Mouse (Mus musculus) embryonic stem cell, embryonic (primary cell): ENCODE results near the gene Stag3.

Source experiments
- CTCF ChIA-PET, 4 experiments: fragments of 300-600 bp in 2 of 4; fragments of 350-600 bp in 2 of 4; sonication (Branson Sonifier 250); formaldehyde crosslinking; loops; one replicate each; lab custom pipeline; 2022; ENCODE audit warnings: inconsistent platforms in 2 of 4; lab: Charles Lee
- POLR2A ChIA-PET, 4 experiments: fragments of 300-600 bp in 2 of 4; fragments of 350-600 bp in 2 of 4; sonication (Branson Sonifier 250); formaldehyde crosslinking; loops; one replicate each; lab custom pipeline; 2022; ENCODE audit warnings: antibody characterized with exemption in 4 of 4, inconsistent platforms in 1 of 4; lab: Charles Lee

Stag3 gene

DNA sequence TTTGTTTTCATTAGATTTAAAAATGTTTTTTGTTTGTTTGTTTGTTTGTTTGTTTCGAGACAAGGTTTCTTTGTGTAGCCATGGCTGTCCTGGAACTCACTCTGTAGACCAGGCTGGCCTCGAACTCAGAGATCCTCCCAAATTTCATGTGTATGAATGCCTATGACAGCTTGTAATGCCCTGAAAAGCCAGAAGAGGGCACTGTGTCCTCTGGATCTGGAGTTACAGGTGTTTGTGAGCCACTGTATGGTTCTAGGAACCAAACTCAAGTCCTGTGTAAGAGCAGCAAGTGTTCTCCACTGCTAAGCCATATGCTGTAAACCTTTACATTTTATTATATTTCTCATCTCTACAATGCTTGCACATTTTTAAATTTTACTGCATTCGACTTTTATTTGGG, 7.8 kb downstream of the Stag3 start:
- ChIA-PET POLR2A (interaction anchor here in 1 of 4 experiments (0.5 to 0.7 kb wide), 2 partner anchors 202 to 909 kb away, joined by 3 to 4 read pairs; no protein-coding TSS in a partner anchor), CTCF (interaction anchor here (0.7 to 2.2 kb wide), 9 partner anchors 16 to 371 kb away, joined by 3 to 10 read pairs (median 4); partner anchors contain the start of genes Gal3st4 (in 1 of the 4) and Lamtor4 (in 1 of the 4))

DNA sequence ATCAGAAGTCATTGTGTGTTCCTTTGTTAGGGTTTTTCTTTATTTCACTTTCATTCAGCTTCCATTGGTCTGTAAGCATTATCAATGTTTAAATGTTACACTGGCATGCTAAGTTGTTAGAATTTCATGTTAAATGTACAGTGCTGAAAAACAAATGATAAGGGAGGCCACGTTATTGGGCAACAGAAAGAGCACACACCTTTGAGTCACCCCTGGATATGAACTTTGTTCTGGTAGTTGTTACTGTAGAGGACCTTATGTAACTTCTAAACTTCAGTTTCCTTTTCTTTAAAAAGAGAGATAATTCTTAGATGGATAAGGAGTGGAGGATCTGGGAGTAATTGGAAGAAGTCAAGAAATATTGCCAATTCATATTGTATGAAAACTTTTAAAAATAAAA, 11.6 kb downstream of the Stag3 start:
- POLR2A ChIA-PET, result interaction anchor here in 1 of 4 experiments (0.7 kb wide), 2 partner anchors 11 to 273 kb away, joined by 3 to 4 read pairs; partner anchors contain the start of gene 1700123K08Rik
- CTCF ChIA-PET, result no interaction called here

DNA sequence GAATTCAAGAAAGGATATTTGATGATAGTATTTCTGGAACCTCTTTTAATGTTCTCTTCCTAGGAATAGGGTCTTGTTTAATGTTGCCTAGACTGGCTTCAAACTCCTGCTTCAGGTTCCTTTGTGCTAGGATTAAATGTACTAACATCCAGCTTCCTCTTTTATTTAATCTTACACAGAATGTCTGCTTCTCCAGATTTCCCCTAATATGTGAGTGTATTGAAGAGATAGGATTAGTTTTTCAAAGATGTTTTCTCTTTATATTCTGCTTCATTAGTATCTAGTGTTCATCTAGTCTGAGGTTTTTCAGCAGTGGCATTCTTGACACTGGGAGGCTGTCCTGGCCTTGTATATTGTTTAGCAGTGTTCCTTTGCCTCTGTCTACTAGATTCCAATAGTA, 14.1 kb downstream of the Stag3 start:
- POLR2A ChIA-PET, result no interaction called here
- CTCF ChIA-PET, result no interaction called here

DNA sequence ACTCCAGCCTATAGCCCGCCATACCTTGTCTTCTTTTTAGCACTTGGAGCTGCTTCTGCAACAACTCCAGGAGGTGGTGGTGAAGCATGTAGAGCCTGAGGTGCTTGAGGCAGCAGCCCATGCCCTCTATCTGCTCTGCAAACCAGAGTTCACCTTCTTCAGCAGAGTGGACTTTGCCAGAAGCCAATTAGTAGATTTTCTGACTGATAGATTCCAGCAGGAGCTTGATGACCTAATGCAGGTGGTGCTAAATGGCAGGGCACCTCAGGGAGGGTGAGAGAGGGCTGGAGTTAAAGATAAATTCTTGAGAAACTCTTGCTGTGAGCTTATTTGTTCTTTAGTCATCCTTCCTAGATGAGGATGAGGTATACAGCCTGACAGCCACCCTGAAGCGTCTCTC, 19.6 kb downstream of the Stag3 start:
- ChIA-PET POLR2A (no interaction called here), CTCF (no interaction called here)

DNA sequence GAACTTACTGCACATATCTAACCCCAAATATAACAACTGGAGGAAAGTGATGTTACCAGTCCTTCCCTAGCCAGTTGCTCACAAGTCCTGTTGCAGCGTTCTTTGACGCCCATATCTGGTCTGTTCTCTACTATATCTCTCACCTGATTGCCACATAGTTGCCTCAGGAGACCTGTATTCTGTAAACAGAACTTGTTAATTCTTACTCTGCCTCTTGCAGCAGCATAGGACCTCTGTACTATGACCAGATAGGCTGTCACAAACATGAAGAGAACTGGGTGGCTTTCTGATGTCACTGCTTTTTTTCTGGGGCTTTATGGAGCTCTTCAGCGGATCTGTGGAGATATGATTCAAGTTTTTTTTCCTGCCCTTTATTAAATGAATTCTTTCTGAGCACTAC, 32.8 kb downstream of the Stag3 start:
- POLR2A ChIA-PET, result no interaction called here

DNA sequence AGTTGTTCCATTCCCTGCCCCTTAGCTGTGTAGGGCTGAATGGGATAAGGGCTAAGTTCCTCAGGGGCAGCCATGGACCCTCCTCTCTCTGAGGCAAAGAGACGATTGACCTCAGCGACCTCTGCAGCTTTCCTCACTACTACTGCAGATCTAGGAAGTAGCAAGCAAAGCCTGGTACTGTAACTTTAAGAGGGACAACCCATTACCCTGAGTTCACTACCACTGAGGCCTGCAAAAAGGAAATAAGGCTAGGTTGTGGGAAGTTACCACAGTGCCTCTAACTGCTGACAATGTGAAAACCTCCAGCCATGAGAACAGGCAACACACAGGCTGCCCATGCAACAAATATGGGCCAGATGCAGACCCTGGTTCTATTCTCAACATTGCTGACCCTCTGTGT, 61.6 kb downstream of the Stag3 start, which contains the start of gene Pvrig:
TSS of gene Pvrig (plus strand) at position 301 of the 400 bp plus-strand sequence.
- POLR2A ChIA-PET, result no interaction called here
- CTCF ChIA-PET, result no interaction called here

More for the DNA sequence above, 32.8 kb downstream of the Stag3 start:
- CTCF ChIA-PET, result no interaction called here

DNA sequence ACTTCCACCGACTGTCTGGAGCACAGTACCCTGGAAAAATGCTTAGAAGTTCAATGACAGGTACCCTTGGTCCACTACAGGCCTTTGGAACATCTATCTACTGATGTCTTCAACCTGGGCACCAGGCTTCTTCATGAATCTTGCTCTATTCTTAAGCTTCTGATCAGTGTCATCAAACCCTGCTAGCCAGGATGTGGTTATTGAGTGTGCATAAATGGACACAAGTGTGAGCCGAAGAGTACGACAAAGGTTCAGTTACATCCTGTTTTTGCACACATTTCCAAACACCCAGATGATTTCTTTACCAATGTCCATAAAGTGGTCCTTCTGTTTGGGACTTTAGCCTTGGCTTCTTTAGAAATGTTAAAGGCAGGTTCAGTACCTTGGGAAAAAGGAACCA, 63.2 kb downstream of the Stag3 start:
- ChIA-PET CTCF (no interaction called here), POLR2A (interaction anchor here in 1 of 4 experiments (0.8 kb wide), 1 partner anchor 156 kb away, joined by 3 read pairs; the partner anchor contains the start of genes Cnpy4 and Taf6)
